Mouse (Mus musculus): ENCODE measurements around the gene a.

a gene

GRCm38 (mm10) chr2:155091743-155092075 is 300.5 kb downstream of the a start:
- no peak for DNase-seq (ENCODE audit: low spot score in 2 of 2)

DNA sequence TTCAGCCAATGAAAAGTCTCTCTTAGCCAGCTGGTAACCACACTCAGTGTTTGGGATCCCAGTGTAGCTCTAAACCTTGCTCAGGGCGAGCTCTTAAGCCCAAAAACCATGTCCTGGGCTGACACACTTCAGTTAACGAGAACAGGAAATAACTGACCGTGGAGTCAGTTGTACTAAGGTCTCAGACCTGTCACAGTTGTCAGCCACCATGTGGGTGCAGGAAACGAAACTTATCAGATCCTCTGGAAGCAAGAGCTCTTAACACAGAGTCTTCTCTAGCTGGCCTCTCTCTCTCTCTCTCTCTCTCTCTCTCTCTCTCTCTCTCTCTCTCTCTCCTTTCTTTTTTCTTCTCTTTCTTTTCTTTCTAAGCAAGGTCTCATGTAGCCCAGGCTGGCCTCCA is 302.2 kb downstream of the a start:
- DNase-seq (ENCODE audit: low spot score in 2 of 2): no peak

- DNase-seq (ENCODE audit: low spot score in 2 of 2): no peak
Measured at GRCm38 (mm10) chr2:155098720-155099380, 307.6 kb downstream of the a start.

DNA sequence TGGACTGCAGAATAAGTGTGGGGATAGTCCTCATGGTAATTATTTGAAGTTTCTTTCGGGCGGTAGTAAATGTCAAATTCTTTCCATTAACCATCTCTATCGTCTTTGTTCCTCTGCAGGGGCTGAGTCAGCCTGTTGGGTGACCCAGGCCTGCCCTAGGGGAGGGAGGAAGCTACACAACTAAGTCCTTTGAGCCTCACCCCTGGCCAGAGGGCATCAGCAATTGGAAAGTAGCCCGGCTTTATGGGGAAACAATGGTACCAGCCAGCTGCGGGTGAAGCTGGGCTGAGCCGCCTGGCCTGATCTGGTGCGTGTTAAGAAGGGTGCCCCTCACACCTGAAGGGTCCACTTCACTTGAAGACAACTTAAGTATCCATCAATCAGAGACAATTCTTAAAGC is 308.2 kb downstream of the a start:
- DNase-seq (ENCODE audit: low spot score in 2 of 2): no peak

DNA sequence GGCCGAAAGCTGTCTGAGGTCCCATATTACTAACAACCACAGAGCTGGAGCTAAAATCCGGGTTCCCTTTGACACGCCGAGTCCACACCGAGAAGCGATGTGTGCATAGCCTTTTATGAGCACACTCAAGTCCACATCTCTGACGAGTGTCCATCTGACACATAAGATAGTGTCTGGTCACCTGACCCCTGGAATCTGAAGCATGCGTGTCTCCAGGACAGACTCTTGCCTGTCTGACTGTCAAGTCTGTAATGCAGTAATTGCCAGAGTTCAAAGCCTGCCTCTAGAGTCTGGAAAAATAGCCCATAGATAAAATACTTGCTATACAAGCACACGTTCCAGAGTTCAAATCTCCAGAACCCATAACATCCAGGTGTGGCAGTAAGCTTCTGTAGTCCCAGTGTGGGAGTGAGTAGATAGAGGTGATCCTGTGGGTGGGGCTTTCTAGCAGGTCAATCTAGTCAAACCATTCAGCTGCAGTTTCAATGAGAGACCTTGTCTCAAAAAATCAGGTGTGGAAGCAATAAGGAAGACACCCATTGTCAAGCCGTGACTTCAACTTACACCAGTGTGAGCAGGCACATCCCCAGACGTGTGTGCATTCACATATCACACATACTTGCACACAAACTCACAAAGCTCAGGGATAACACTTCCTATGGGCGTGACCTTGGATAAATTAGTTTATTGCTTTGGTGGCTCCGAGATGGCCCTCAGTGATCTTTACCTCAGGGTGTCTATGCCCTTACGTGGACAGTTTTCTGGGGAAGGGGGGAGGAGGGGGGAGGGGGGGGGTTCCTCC is 309.0 kb downstream of the a start:
- DNase-seq (ENCODE audit: low spot score in 2 of 2): no peak
